Mouse (Mus musculus) CH12.LX (cell line): ENCODE measurements around the gene Med29. TPM values are rescaled to one million over a fixed set of nuclear protein-coding genes. Genes with fewer than 3 reads are reported as not detected.
A peak's percentile ranks its signal among the peaks of the same experiment; 100 is the strongest.

Experiments
- DNase-seq: peaks from one replicate; pipeline ENCODE4 v3.0.0-alpha.2; 2013; ENCODE audit errors: extremely low read depth
- H3K27ac ChIP-seq: 2 replicates; pipeline ENCODE4 v1.5.1; 2012; ENCODE audit warnings: low read depth, mild to moderate bottlenecking, control low read depth, moderate library complexity; ENCODE audit not compliant: insufficient read depth
- H3K27me3 ChIP-seq: replicated peaks from 2 replicates; pipeline ENCODE3; 2012; ENCODE audit warnings: inconsistent platforms
- H3K36me3 ChIP-seq, 2 experiments: replicated peaks in 1 of 2; 2 replicates each; pipeline versions ENCODE3 to v1.6.1; 2012; ENCODE audit warnings: inconsistent platforms in 1 of 2, low read length in 1 of 2, mild to moderate bottlenecking in 1 of 2, mixed read lengths in 1 of 2, moderate library complexity in 1 of 2; ENCODE audit not compliant: control insufficient read depth in 1 of 2, insufficient read depth in 1 of 2
- H3K4me1 ChIP-seq, 2 experiments: 2 replicates each; pipeline ENCODE4 v1.6.1; 2012; ENCODE audit warnings: inconsistent platforms in 1 of 2, moderate library complexity in 1 of 2; ENCODE audit not compliant: insufficient read depth in 2 of 2, control insufficient read depth in 1 of 2
- H3K4me2 ChIP-seq: 2 replicates; pipeline ENCODE4 v1.6.1; 2012; ENCODE audit warnings: low read depth, mild to moderate bottlenecking, control low read depth; ENCODE audit not compliant: poor library complexity, insufficient read depth, severe bottlenecking
- H3K4me3 ChIP-seq, 3 experiments: fragments of 150-350 bp in 1 of 3; sonication (generic) in 1 of 3; replicated peaks in 1 of 3; 2 replicates each; pipeline versions ENCODE3 to v1.5.1; 2011 to 2012; ENCODE audit warnings: low read depth in 2 of 3, low read length in 2 of 3, mild to moderate bottlenecking in 2 of 3, moderate library complexity in 2 of 3, control low read depth in 1 of 3, improper control_type of control experiment in 1 of 3, inconsistent platforms in 1 of 3, mixed read lengths in 1 of 3; ENCODE audit not compliant: poor library complexity in 1 of 3
- H3K79me2 ChIP-seq: replicated peaks from 2 replicates; pipeline ENCODE4 v1.6.1; 2012; ENCODE audit warnings: mild to moderate bottlenecking, moderate library complexity; ENCODE audit not compliant: control insufficient read depth, poor library complexity, insufficient read depth, severe bottlenecking; ENCODE audit errors: extremely low read depth
- H3K9ac ChIP-seq: 2 replicates; pipeline ENCODE4 v1.6.1; 2012; ENCODE audit warnings: low read depth, mild to moderate bottlenecking, control low read depth, moderate library complexity; ENCODE audit not compliant: insufficient read depth
- H3K9me3 ChIP-seq: replicated peaks from 2 replicates; pipeline ENCODE3; 2012; ENCODE audit warnings: low read length, inconsistent platforms, mixed read lengths
- BHLHE40 ChIP-seq: IDR thresholded peaks from 2 replicates; pipeline ENCODE4 v1.6.1; 2011; ENCODE audit warnings: mild to moderate bottlenecking, low read depth, low read length, improper control_type of control experiment
- CTCF ChIP-seq, 2 experiments: IDR thresholded peaks in 1 of 2; conservative IDR thresholded peaks in 1 of 2; 2 replicates each; pipeline ENCODE4 v1.5.1; 2011 to 2012; ENCODE audit warnings: low read depth in 2 of 2, low read length in 2 of 2, improper control_type of control experiment in 1 of 2, inconsistent platforms in 1 of 2, mild to moderate bottlenecking in 1 of 2, moderate library complexity in 1 of 2
- E2F4 ChIP-seq: IDR thresholded peaks from 2 replicates; pipeline ENCODE4 v1.6.1; 2011; ENCODE audit warnings: low read depth, low read length, improper control_type of control experiment; ENCODE audit not compliant: insufficient replicate concordance
- EP300 ChIP-seq: IDR thresholded peaks from 2 replicates; pipeline ENCODE4 v1.6.1; 2011; ENCODE audit warnings: low read length, improper control_type of control experiment
- HCFC1 ChIP-seq: IDR thresholded peaks from 2 replicates; pipeline ENCODE4 v1.6.1; 2012; ENCODE audit warnings: low read depth, mild to moderate bottlenecking, inconsistent platforms, low read length, improper control_type of control experiment
- IRF4 ChIP-seq: IDR thresholded peaks from 2 replicates; pipeline ENCODE4 v1.6.1; 2014; ENCODE audit warnings: low read depth, mild to moderate bottlenecking, inconsistent platforms, low read length, improper control_type of control experiment
- JUN ChIP-seq: IDR thresholded peaks from 2 replicates; pipeline ENCODE4 v1.6.1; 2011; ENCODE audit warnings: low read depth, mild to moderate bottlenecking, low read length, improper control_type of control experiment, moderate library complexity; ENCODE audit not compliant: insufficient read depth
- KAT2A ChIP-seq: IDR thresholded peaks from 2 replicates; pipeline ENCODE4 v1.6.1; 2012; ENCODE audit warnings: low read length, improper control_type of control experiment, inconsistent platforms; ENCODE audit not compliant: insufficient replicate concordance
- MAFK ChIP-seq: IDR thresholded peaks from 2 replicates; pipeline ENCODE4 v1.6.1; 2011; ENCODE audit warnings: low read length, improper control_type of control experiment; ENCODE audit not compliant: insufficient replicate concordance
- MEF2A ChIP-seq: IDR thresholded peaks from 2 replicates; pipeline ENCODE4 v1.6.1; 2014; ENCODE audit warnings: low read depth, mild to moderate bottlenecking, inconsistent platforms, low read length, improper control_type of control experiment, borderline replicate concordance
- MYC ChIP-seq: IDR thresholded peaks from 2 replicates; pipeline ENCODE4 v1.6.1; 2011; ENCODE audit warnings: low read depth, mild to moderate bottlenecking, improper control_type of control experiment, low read length
- NRF1 ChIP-seq: IDR thresholded peaks from 2 replicates; pipeline ENCODE4 v1.6.1; 2014; ENCODE audit warnings: low read depth, mild to moderate bottlenecking, inconsistent platforms, low read length, improper control_type of control experiment, moderate library complexity
- POLR2A ChIP-seq: IDR thresholded peaks from 2 replicates; pipeline ENCODE4 v1.6.1; 2011; ENCODE audit warnings: low read depth, mild to moderate bottlenecking, improper control_type of control experiment, low read length
- RAD21 ChIP-seq: IDR thresholded peaks from 2 replicates; pipeline ENCODE4 v1.6.1; 2011; ENCODE audit warnings: low read depth, mild to moderate bottlenecking, low read length, improper control_type of control experiment, moderate library complexity
- SMC3 ChIP-seq: IDR thresholded peaks from 2 replicates; pipeline ENCODE4 v1.6.1; 2011; ENCODE audit warnings: low read depth, low read length, improper control_type of control experiment
- TCF12 ChIP-seq: IDR thresholded peaks from 2 replicates; pipeline ENCODE4 v1.6.1; 2014; ENCODE audit warnings: low read depth, mild to moderate bottlenecking, inconsistent platforms, low read length, improper control_type of control experiment
- ZC3H11A ChIP-seq: IDR thresholded peaks from 2 replicates; pipeline ENCODE4 v1.6.1; 2012; ENCODE audit warnings: low read depth, mild to moderate bottlenecking, inconsistent platforms, low read length, improper control_type of control experiment
- ZMIZ1 ChIP-seq: IDR thresholded peaks from 2 replicates; pipeline ENCODE4 v1.6.1; 2012; ENCODE audit warnings: low read depth, mild to moderate bottlenecking, inconsistent platforms, low read length, improper control_type of control experiment
- ZNF384 ChIP-seq: IDR thresholded peaks from 2 replicates; pipeline ENCODE4 v1.6.1; 2012; ENCODE audit warnings: low read depth, low read length, improper control_type of control experiment, inconsistent platforms
- dilution Hi-C: fragments of 300-500 bp; cut with MboI; formaldehyde crosslinking; loops from 2 replicates; pipeline ENCODE4 v1.14.3; 2020; ENCODE audit warnings: low sequenced_read_pairs; ENCODE audit not compliant: extremely low pct_unique_long_range_greater_than_20kb, extremely low pct_ligation_motif_present
- in situ Hi-C: fragments of 300-500 bp; cut with MboI; formaldehyde crosslinking; loops from 3 replicates; pipeline ENCODE4 v1.14.3; 2019; ENCODE audit warnings: low sequenced_read_pairs, low pct_ligation_motif_present, low pct_unique_long_range_greater_than_20kb, mixed read lengths
- polyA plus RNA-seq: library from polyadenylated mRNA; unstranded; fragments of >175 nt; gene quantifications from 2 replicates; pipeline ENCODE4 v1.2.1, GENCODE M21; 2012; ENCODE audit warnings: low read depth; ENCODE audit not compliant: insufficient read length
- total RNA-seq, 2 experiments: library from RNA; depleted of rRNA; stranded (reverse); fragments of 300-350 nt in 1 of 2; fragments of >200 nt in 1 of 2; gene quantifications; 2 replicates each; pipeline ENCODE4 v1.2.3; 2012 to 2014

The Med29 gene
- total and polyA plus RNA-seq, 3 experiments: 19.8 to 26.9 (median 23.5) TPM

GRCm38 (mm10) chr7:28423018-28423417, 30.5 kb upstream of the Med29 start (continued):
- TF ChIP-seq TCF12: peak; percentile 20; the same call in 1 of the 2 replicates
- no peak for TF ChIP-seq NRF1
- TF ChIP-seq ZNF384: no peak
- TF ChIP-seq MYC: no peak
- TF ChIP-seq SMC3: no peak

GRCm38 (mm10) chr7:28419416-28419815, 26.9 kb upstream of the Med29 start:
- no peak for TF ChIP-seq MEF2A
- no peak for TF ChIP-seq POLR2A
- no peak for TF ChIP-seq CTCF (conservative IDR thresholded peaks at IDR 0.05 in 1 of 2, IDR thresholded peaks at IDR 0.05 in 1 of 2; ENCODE audit: low read depth in 2 of 2, low read length in 2 of 2)
- no peak for TF ChIP-seq HCFC1
- TF ChIP-seq MAFK: no peak
- no peak for TF ChIP-seq RAD21
- no peak for TF ChIP-seq EP300
- TF ChIP-seq E2F4: no peak
- no peak for TF ChIP-seq IRF4
- TF ChIP-seq ZC3H11A: no peak
- TF ChIP-seq JUN: no peak
- TF ChIP-seq KAT2A: no peak
- H3K4me3 ChIP-seq: no peak overlapping the region
- H3K4me1 ChIP-seq: peaks cover 13 to 19% of the 10 kb centered on the region in 2 experiments
- peaks cover 2% of the 10 kb centered on the region; the same call in 1 of the 2 replicates for H3K79me2 ChIP-seq
- H3K27ac ChIP-seq: no peak overlapping the region
- H3K36me3 ChIP-seq: peaks cover 53 to 97% of the 10 kb centered on the region in 2 experiments
- H3K9me3 ChIP-seq: peaks cover 4% of the 10 kb centered on the region
- H3K27me3 ChIP-seq: no peaks in the 10 kb centered on the region
- dilution Hi-C loops: no loop called here
- H3K4me2 ChIP-seq: no peak overlapping the region
- in situ Hi-C loops: no loop called here
- H3K9ac ChIP-seq: no peak overlapping the region
- no peak for DNase-seq

GRCm38 (mm10) chr7:28418096-28418670, 25.7 kb upstream of the Med29 start:
- in situ Hi-C loops: no loop called here
- peaks cover 4% of the 10 kb centered on the region for H3K9me3 ChIP-seq

More at GRCm38 (mm10) chr7:28418096-28418670, 25.7 kb upstream of the Med29 start:
- 0 out of 2 replicates have a peak, but pooled peaks cover 2% of the 10 kb centered on the region for H3K79me2 ChIP-seq
- no peak overlapping the region for H3K27ac ChIP-seq
- TF ChIP-seq NRF1: no peak
- TF ChIP-seq ZMIZ1: no peak
- no peak for TF ChIP-seq BHLHE40
- dilution Hi-C loops: no loop called here
- H3K4me2 ChIP-seq: no peak overlapping the region
- peaks cover 3 to 7% of the 10 kb centered on the region in 2 experiments for H3K4me1 ChIP-seq
- H3K9ac ChIP-seq: no peak overlapping the region
- H3K27me3 ChIP-seq: no peaks in the 10 kb centered on the region
- H3K36me3 ChIP-seq: peaks cover 56 to 97% of the 10 kb centered on the region in 2 experiments
- DNase-seq: no peak
- H3K4me3 ChIP-seq: no peak overlapping the region
